Mouse (Mus musculus): Measurements from ENCODE around the gene Parn.

GRCm38 (mm10) chr16:13610951-13611381 lies 57.0 kb downstream of the Parn start:
- TF ChIP-seq CHD2 (IDR thresholded peaks at IDR 0.05; ENCODE audit: low read length) = no peak
- TF ChIP-seq MAFK (IDR thresholded peaks at IDR 0.05; ENCODE audit: borderline replicate concordance, low read depth, low read length) = no peak
- TF ChIP-seq CTCF (IDR thresholded peaks at IDR 0.05 in 2 of 3, conservative IDR thresholded peaks at IDR 0.05 in 1 of 3; ENCODE audit: control insufficient read depth in 1 of 3, insufficient read depth in 1 of 3, low read depth in 2 of 3, low read length in 3 of 3, poor library complexity in 1 of 3, severe bottlenecking in 1 of 3) = no peak
- no peak; a peak in 1 of 4 replicates for TF ChIP-seq EP300 (IDR thresholded peaks at IDR 0.05; ENCODE audit: low read depth in 1 of 2, low read length in 2 of 2)
- TF ChIP-seq TCF12 (IDR thresholded peaks at IDR 0.05; ENCODE audit: low read depth, low read length) = no peak
- no peak for TF ChIP-seq POLR2AphosphoS5 (IDR thresholded peaks at IDR 0.05; ENCODE audit: borderline replicate concordance, low read depth, low read length)
- TF ChIP-seq SIN3A (IDR thresholded peaks at IDR 0.05; ENCODE audit: low read length) = no peak
- no peak for TF ChIP-seq JUND (IDR thresholded peaks at IDR 0.05; ENCODE audit: low read depth, low read length)
- no peak for TF ChIP-seq NELFE (IDR thresholded peaks at IDR 0.05; ENCODE audit: low read depth, low read length)
- TF ChIP-seq HCFC1 (IDR thresholded peaks at IDR 0.05; ENCODE audit: low read depth, low read length) = no peak
- TF ChIP-seq POLR2A (IDR thresholded peaks at IDR 0.05; ENCODE audit: control insufficient read depth in 1 of 2, insufficient read depth in 1 of 2, low read depth in 1 of 2, low read length in 2 of 2, poor library complexity in 1 of 2) = no peak
- TF ChIP-seq MAX (IDR thresholded peaks at IDR 0.05; ENCODE audit: low read length) = no peak

Data from MEL (cell line).